Mouse (Mus musculus) c-Kit-positive CD71-positive TER-119-negative erythroid progenitor cells, embryonic 14.5 days (primary cell): Measurements from ENCODE around the gene Pabpn1.

Experiments used
- DNase-seq: peaks from one replicate; pipeline ENCODE4 v3.0.0-alpha.2; 2013; ENCODE audit warnings: low read depth

The Pabpn1 gene

DNA sequence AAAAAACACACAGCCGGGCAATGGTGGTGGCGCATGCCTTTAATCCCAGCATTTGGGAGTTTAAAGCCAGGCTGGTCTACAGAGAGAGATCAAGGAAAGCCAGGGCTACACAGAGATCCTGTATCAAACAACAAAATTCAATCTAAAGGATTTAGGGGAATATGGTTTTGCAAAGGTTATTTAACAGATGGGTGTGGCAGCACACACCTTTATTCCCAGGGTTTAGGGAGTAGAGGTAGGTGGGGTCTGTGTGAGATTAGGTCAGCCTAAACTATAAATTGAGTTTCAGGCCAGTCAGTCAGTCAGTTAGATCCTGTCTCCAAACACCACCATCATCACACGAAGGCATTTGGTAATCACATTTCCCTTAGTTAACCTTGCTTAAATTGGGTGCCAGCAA, at the start of gene Pabpn1:
Gene Pabpn1, plus strand, starts transcription at position 301 of the 400 bp plus-strand sequence.
- DNase-seq: no peak

DNA sequence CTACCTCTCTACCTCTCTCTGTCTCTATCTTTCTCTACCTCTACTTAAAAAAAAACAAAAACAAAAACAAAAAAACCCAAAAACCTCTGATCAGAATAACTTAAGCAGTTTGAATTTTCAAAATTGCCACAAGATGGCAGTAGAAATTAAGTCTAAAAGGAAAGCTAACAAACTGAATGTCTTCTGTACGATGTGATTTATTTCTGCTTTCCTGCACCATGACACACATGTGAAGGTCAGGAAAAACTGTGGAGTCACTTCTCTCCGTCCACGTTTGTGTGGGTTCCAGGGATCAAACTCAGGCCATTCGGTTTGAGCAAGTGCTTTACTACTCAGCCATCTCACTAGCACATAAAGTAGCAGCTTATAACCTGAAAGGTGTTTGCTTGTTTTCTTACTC, 48.8 kb upstream of the Pabpn1 start:
- DNase-seq: no peak

DNA sequence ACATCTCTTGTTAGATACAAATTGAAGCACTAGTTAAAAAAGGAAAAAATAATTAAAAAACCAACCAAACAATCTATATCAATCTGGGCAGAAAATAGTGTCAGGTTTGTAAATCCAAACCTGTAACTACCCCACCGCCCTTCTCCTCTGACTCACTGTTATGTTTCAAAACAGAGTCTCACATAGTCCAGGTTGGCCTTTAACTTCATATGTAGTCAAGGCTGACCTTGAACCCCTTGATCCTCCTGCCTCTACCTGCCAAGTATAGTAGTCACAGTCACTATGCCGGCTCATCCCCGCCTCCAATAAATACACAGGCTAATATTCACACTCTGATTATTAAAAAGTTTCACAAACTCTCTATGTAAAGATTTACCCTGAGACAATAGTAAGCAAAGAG, 36.6 kb upstream of the Pabpn1 start:
- DNase-seq: no peak

DNA sequence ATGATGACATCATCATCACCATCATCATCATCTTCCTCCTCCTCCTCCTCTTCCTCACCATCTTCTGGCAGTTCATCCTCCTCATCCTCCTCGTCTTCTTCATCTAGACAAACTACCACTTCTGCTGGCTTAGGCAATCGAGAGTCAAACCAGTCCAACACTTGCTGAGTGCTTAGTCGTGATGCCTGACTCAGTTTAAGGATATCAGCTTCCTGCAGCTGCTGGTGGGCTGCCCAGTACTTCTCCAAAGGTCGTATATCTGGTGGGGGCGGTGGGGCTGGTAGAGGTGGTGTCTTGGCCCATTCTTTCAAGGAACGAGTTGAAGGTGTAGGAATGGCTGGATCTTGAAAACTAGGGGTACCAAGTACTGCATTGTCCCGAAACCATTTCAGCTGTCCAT, 35.6 kb upstream of the Pabpn1 start:
- no peak for DNase-seq

DNA sequence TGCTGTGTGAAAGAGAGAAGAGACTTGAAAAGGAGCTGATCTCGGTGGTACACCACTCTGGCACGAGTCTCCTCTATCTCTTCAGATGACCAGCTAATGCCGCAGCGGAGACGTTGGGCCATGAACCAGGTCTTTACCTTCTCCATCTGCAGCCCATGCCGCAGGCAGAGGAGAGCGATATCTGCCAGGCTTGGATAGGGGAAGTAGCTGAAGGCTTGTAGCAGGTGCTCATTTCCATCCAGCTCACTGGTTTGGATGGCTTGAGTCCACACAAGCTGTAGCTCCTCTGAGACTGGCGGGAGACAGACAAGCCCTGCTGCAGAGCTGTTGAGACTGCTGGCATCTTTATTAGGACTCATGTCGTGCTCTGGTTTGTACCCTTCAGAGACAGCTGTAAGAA, 34.4 kb upstream of the Pabpn1 start:
- DNase-seq: no peak

DNA sequence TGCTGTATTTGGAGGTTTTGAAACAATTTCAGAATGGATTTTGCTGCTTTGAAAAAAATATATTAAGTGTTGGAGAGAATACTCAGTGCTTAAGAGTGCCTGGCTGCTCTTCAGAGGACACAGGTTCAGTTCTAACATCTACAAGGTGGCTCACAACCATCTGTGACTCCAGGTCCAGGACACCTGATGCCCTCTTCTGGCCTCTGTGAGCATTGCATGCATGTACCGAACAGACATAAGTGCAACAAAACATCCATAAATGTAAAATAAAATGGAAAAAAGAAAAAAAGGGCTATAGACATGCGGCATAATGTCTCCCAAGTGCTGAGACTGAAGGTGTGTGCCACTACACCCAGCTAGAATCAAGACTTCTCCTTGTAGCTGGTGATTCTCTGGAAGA, 31.8 kb upstream of the Pabpn1 start:
- DNase-seq: no peak

DNA sequence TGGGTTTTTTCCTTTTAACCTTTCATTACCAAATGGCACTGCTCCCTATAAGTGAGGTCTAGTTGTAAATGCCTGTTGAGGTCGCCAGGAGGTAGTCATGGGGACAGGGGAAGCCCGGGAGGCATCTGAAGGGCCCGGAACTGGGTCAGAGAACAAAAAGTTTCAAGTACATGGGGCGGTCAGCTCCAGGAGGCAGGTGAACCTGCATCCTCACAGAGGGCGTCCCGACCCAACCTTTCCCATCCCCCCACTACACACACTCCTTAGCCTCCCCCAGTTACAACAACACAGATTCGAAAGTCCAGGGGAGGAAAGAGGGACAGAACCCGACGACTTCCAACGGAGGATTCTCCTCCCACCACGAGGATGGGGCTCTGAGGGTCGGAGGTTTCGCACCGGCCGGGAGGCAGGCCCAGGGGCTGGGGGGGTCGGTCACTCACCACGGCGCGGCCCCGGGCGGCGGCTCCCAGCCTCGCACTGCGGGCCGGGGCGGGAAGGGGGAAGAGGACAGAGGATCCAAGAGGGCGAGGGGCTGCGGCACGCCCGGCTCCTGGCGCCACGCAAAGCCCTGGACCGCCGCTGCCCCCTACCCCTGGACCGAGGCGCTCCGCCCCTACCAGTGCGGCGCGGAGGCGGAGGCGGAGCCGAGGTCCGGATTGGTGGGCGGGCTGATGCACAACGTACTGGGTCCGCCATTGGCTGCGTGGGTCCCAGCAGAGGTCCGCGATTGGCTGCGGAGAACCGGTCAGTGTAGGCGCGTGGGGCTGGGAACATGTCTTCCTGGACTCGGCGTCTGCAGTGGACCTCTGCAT, 28.6 kb upstream of the Pabpn1 start:
- DNase-seq: peak; percentile 77

DNA sequence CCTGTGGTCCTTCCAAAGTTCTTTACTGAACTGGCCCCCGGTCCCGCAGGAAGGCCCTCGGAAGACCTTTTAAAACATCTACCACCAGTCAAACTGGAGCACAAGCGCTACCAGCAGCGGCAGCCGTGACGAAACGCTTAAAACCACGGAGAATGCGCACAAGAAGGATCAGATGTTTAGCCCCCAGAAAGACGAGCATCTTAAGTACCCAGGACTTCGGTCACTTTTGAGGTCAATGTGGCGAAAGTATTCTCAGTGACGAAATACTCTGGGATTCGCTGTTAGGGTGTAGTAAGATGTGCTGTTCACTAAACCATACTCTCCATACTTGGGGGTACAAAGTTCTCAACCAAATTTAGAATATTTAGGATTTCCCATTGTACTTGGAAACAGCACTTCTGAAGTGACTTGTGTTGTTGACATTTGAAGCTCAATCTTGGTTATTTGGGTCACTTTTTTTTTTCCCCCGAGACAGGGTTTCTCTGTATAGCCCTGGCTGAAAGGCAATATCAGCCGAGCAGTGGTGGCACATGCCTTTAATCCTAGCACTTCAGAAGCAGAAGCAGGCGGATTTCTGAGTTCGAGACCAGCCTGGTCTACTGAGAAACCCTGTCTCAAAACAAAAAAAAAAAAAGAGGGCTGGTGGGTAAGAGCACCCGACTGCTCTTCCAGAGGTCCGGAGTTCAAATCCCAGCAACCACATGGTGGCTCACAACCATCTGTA, 27.8 kb upstream of the Pabpn1 start:
- no peak for DNase-seq

DNA sequence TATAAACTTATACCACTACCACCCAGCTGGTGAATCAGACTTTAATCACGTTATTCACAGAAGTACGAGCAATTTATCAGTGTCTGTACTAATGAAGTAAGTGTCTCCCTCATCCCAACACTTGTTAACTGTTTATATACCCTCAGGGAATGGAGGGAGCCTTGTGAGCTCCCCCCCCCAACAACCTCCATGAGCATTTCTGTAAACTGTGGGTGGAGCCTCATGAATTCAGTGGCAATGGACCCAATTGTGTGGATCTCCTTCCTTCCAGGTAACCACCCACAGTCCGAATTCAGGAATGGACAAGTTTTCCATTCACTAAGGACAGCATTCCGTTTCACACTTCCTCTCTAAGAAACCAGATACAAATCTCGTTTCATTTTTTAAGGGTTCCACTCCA, 26.7 kb upstream of the Pabpn1 start:
- no peak for DNase-seq

DNA sequence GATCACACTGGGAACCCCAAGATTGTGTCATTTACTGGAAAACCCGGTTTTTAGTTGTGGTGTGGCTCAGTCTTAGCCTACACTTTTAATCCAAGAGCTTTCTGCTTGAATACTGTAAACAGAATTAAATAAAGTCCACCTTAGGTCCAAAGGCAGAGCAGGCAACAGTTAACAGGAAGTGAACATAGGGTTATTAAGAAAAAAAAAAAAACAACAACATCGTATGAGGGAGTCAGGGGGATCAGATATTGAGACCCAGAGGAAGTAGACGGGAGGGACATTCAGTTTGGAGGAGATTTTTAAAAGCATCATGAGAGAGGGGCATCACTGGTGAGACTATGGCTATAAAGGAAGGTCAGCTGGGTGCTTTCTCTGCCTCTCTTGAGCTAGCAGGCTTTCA, 26.0 kb upstream of the Pabpn1 start:
- no peak for DNase-seq

DNA sequence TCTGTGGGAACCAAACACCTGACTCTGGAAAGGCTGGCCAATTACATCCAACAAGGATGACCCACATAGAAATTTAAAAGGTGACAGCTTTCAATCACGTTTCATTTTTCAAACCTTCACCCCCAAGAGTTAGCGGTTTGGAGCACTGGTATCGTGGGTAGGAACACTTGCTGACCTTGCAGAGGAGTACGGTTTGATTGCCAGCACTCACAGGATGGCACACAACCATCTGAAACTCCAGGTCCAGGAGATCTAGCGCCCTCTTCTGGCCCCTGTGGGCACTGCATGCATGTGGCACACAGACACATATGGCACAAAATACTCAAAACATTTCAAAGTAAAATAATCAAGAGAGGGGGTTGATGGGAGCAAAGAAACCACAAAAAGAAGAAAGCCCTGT, 25.4 kb upstream of the Pabpn1 start:
- no peak for DNase-seq

DNA sequence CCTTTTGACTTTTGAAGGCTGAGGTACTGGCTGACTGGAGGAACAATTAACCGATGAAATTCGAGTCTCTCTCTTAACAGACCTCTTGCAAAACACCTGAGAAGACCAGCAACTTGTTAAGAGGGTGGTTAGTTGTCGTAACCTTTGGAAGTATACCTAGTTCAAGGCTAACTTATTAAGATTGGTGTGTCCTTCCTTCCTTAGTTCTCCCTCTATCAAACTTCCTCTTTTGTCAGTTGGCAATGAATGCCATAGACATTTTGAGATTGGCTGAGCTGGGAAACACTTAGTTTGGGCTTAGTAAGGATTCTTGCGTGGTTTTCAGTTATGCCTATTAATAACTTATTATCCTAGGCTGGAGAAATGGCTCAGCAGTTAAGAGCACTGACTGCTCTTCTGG, 24.3 kb upstream of the Pabpn1 start:
- DNase-seq: no peak

DNA sequence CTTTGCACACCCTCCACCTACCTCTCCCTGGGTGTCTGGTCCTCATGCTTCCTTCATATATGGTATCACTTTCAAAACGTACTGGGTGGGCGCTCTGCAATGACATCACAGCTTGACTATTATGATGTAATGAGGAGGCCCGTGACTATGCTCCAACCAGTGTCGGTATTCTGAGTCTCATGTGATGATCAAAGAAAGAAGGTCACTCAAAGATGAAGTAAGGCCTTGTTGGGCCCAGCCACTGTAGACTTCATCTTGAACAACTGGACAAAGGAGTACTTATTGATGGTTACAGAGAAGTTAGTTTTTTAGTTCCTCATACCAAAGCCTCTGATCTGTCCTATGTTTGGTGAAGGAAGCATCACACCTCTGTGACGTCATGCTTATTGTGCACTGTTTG, 21.4 kb upstream of the Pabpn1 start, which contains the start of gene Homez:
Gene Homez, minus strand, starts transcription at position 101 of the 400 bp plus-strand sequence.
- DNase-seq: no peak

DNA sequence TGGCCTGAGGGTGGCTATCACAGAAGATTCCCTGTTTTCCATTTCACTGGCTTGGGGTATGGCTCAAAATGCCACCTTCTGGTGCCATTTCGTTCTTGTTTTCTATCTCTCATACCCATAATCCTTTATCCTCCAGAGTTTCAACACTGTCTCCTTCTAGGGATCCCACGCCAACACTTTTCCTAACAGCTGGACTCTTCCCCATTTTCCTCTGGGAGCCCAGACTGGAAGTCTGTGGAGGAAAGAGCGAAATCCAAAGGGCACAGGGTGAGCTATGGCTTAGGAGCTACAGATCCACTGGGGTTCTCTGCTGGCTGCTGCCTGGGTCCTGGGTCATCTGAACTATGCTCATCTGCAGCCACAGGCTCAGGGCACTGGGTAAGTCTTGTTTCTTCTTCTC, 18.1 kb upstream of the Pabpn1 start:
- no peak for DNase-seq

DNA sequence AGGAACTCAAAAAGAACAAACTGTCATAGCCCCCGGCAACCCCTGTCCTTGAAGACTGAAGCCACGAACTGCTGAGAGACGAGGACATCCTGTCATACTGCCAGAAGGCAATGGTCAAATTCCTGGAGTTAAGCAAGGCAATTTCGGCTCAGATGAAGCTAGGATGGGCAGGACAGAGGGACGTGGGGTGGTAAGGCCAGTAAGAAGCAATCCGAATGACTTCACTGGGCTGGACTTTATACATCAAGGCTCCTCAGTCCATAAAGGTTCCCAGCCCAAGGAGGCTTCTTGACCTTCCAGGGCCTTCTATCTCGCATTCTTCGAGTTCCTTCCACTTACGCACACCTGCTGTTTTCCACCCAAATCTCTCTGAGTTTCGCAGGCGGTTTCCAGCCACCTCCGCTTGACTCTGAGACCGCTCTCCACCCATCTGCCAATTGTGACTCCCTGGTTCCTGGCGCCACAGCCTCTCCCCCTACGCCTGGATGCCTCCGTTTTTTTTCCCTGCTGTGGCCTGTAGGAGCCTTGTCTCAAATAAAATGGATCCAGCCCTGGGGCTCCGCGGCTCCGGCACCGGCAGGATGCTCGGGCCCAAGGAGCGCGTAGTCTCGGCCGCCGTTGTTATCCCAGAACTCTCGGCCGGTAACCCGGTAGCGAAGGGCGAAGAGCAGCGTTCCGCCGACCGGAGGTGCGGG, 16.3 kb upstream of the Pabpn1 start:
- DNase-seq: no peak

DNA sequence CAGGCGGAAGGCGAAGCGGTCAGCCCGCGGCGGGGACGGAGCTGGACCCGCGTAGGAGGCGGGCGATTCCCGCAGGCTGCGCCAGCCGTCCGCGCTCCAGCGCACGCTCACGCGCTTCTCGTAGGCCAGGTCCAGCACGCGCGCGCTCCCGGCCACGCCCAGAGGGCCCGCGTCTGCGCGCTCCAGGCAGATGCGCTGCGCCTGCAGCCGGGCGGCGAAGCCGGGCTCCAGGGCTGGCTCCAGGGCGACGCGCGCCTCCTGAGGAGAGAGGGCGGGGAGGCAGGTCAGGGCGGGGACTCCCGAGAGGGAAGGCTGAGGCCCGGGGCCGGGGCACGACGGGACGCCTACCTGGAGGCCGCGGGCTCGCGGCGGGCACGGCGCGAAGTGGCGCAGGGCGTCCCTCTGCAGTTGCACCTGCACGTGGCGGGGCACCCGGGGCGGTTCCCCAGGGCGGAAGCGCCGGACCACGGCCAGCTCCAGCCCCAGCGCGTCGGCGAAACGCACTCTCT, 15.7 kb upstream of the Pabpn1 start:
- DNase-seq: peak; percentile 82

DNA sequence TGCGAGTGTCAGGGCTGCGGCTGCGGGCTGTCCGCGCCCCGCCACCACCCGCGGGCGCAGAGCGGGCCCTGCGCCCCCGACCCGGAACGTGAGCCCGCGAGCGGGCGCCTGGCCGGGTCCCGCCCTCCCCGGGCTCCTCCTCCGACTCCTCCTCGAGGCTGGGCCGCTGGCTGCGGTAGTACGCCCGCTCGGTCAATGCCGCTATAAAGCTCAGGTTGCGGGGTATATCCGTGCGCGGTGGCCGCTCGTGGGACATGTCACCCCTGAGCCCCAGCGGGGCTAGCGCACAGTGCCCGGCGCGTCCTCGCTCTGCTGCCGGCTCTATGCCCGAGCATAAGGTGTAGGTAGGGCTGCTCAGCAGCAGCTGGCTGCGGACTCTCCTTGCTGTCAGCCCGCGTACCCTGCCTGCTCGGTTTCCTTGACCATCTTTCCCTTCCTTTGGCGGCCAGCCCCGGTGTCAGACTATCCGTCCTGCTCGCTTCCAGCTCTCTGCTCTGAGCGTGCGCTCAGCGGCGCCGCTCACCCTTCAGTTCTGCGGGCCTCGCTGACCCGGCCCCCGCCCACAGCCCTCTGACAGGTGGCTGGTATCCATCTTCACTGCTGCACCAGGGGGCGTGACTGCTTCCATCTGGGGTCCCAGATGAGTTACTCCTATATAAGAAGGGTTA, 15.1 kb upstream of the Pabpn1 start, which contains the start of gene Ppp1r3e:
Gene Ppp1r3e, minus strand, starts transcription at position 503 of the 668 bp plus-strand sequence.
- no peak for DNase-seq

DNA sequence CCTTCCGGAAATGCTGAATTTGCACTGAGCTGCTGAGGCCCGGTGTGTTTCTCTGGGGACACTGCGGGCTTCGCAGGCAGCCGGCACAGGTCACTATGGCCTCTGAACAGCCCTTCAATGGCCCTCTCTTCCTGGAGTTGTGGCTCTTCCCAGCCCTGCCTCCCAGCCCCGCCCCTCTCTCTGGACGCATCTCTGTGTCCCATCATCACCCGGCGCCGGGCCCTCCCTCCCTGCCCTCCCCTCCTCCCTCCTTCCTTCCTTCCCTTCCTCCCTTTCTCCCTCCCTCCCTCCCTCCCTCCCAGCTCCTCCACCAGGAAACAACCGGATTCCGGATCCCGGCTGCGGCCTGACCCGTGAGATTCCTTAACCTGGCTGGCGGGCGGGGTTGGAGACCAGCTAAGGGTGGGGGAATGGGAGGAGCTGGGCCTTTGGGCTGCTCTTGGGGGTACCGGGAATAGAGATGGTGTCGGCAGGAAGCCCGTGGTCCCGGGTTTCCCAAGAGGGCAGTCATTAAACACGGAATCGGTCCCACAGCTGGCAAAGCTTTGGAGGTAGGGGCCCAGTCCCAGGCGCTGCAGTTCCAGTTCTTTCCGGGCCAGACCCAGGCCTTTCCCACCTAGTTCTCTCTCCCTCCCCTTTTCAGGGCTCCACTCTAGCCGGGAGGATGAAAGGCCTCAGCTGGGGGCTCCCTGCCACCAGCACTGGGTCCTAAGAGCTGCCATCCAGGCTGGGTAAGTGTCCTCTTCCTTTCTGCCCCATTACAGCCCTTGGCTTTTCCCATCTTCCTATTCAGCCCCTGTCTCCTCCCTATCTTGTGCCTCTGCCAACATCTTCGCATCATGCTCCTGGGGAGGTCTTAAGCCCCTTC, 8.9 kb upstream of the Pabpn1 start, which contains the start of the genes Bcl2l2 and Gm20521:
Gene Bcl2l2, plus strand, starts transcription at position 224 of the 868 bp plus-strand sequence.
Gene Gm20521, plus strand, starts transcription at position 288 of the 868 bp plus-strand sequence.
- DNase-seq: no peak

DNA sequence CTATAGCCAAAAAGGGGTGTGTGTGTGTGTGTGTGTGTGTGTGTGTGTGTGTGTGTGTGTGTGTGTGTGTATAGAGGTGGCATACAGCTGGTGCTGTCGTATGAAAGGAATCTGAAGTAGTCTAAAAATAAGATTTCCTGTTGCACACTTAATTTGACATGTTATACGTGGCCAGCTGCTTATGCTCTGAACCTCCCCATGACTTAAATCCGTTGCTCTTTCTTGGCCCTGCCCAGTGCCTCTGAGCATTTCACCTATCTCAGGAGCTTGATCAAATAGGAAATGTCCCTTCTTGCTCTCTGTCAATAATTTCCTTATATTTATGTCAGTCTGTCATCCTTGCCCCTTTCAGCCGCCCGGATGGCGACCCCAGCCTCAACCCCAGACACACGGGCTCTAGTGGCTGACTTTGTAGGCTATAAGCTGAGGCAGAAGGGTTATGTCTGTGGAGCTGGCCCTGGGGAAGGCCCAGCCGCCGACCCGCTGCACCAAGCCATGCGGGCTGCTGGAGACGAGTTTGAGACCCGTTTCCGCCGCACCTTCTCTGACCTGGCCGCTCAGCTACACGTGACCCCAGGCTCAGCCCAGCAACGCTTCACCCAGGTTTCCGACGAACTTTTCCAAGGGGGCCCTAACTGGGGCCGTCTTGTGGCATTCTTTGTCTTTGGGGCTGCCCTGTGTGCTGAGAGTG, 8.1 kb upstream of the Pabpn1 start:
- no peak for DNase-seq

DNA sequence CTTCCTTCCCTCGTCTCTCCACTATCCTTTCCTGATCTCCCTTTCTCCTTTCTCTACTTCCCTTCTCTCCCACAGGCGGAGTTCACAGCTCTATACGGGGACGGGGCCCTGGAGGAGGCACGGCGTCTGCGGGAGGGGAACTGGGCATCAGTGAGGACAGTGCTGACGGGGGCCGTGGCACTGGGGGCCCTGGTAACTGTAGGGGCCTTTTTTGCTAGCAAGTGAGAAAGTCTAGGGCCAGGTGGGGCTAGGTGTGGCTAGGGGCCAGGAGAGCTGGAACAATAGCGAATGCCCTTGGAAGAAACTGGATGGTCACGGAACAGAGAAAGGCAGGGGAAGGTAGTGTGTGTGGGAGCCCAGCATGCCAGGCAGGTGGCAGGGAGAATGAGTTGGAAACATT, 7.0 kb upstream of the Pabpn1 start:
- DNase-seq: no peak
